Mouse (Mus musculus): ENCODE measurements around the gene Nsl1. TPM values are rescaled to one million over a fixed set of nuclear protein-coding genes. Genes with fewer than 3 reads are reported as not detected.

Gene Nsl1
- polyA plus RNA-seq, 1 experiment from 2014 or later, result 35.9 TPM

GRCm38 (mm10) chr1:191135406-191135805 is 72.6 kb downstream of the Nsl1 start:
- Histone ChIP-seq H3K27me3 (ENCODE audit: low read depth, poor library complexity, severe bottlenecking) (no peaks in the 10 kb centered on the region), H3K4me1 (peaks cover 10% of the 10 kb centered on the region; the same call in 1 of the 2 replicates)
- WGBS, result 57% methylated on average over 4 of the region's 4 CpGs

More at GRCm38 (mm10) chr1:191135406-191135805, 72.6 kb downstream of the Nsl1 start:
- H3K9me3 ChIP-seq (replicated peaks), result no peaks in the 10 kb centered on the region
- no peak for DNase-seq (ENCODE audit: low spot score)
- no peaks in the 10 kb centered on the region for H3K36me3 ChIP-seq
- no peak overlapping the region for H3K4me3 ChIP-seq
- H3K27ac ChIP-seq (replicated peaks), result no peak overlapping the region

Other genes with a start within 250 kb of the Nsl1 start
- gene Rps6kc1, start 151.2 kb upstream of the Nsl1 start, polyA plus RNA-seq (2016; fragmentation: Nextera tagmentation; extraction: Ambion mirVana), result 16.2 and 20.4 TPM in 2 replicates
- gene Angel2, start 137.9 kb upstream of the Nsl1 start, polyA plus RNA-seq (2016; fragmentation: Nextera tagmentation; extraction: Ambion mirVana), result 55.4 and 63.0 TPM in 2 replicates
- gene Vash2, start 83.7 kb upstream of the Nsl1 start, polyA plus RNA-seq (2016; fragmentation: Nextera tagmentation; extraction: Ambion mirVana), result 33.1 and 44.4 TPM in 2 replicates
- 8.3 and 8.6 TPM in 2 replicates for gene Flvcr1, start 36.9 kb upstream of the Nsl1 start, polyA plus RNA-seq (2016; fragmentation: Nextera tagmentation; extraction: Ambion mirVana)
- not detected in 2 replicates for gene Spata45, start 26.4 kb upstream of the Nsl1 start, polyA plus RNA-seq (2016; fragmentation: Nextera tagmentation; extraction: Ambion mirVana)
- 10.4 and 11.1 TPM in 2 replicates for gene Tatdn3, start 80 bp upstream of the Nsl1 start, polyA plus RNA-seq (2016; fragmentation: Nextera tagmentation; extraction: Ambion mirVana)
- gene Batf3, start 34.8 kb downstream of the Nsl1 start, polyA plus RNA-seq (2016; fragmentation: Nextera tagmentation; extraction: Ambion mirVana), result 3.7 and 4.1 TPM in 2 replicates
- not detected in 2 replicates for gene Fam71a, start 101.8 kb downstream of the Nsl1 start, polyA plus RNA-seq (2016; fragmentation: Nextera tagmentation; extraction: Ambion mirVana)
- gene Atf3, start 155.0 kb downstream of the Nsl1 start, polyA plus RNA-seq (2016; fragmentation: Nextera tagmentation; extraction: Ambion mirVana), result 5.3 and 5.5 TPM in 2 replicates

Measured in midbrain, embryonic 10.5 days (tissue).